Comparison of ENCODE assay signal across 8 mouse cellular contexts in genomic region chr14:21750008-21750880, GRCm38 (mm10). TPM values are rescaled to one million over a fixed set of nuclear protein-coding genes. Genes with fewer than 3 reads are reported as not detected.
DNase-seq lines count a peak whose midpoint lies in the region; ATAC-seq and TF ChIP-seq lines count a peak whose summit lies in the region.

Samd8 (plus strand) TSS chr14:21750531.

- peak within 1 kb of the TSS; percentile 98 for H3K4me3 ChIP-seq in brown adipose tissue, adult 24 weeks (ENCODE audit: insufficient read depth, low read depth, low read length)
- H3K4me3 ChIP-seq in heart, embryonic 12.5 days = peak within 1 kb of the TSS; percentile 91
- H3K4me3 ChIP-seq in kidney, embryonic 16.5 days (ENCODE audit: low read length) = peak within 1 kb of the TSS; percentile 96
- H3K4me3 ChIP-seq in liver, adult 2 months (ENCODE audit: insufficient read depth, low read depth, low read length) = peak within 1 kb of the TSS; percentile 86

- H3K4me2 ChIP-seq in heart, embryonic 12.5 days = peak within 1 kb of the TSS; percentile 71
- peak within 1 kb of the TSS; percentile 71 for H3K4me2 ChIP-seq in kidney, embryonic 16.5 days (replicated peaks; ENCODE audit: low read depth, low read length)

- peak within 1 kb of the TSS; percentile 92 for H3K9ac ChIP-seq in heart, embryonic 12.5 days
- peak within 1 kb of the TSS; percentile 92 for H3K9ac ChIP-seq in kidney, embryonic 16.5 days (replicated peaks; ENCODE audit: low read length)
- peak within 1 kb of the TSS; percentile 91 for H3K9ac ChIP-seq in liver, adult 2 months (ENCODE audit: low read depth, low read length)

- H3K79me2 ChIP-seq in liver, adult 2 months (ENCODE audit: control insufficient read depth, insufficient read depth, low read length) = peaks cover 8% of the 10 kb centered on the region; the same call in 1 of the 2 replicates

- H3K9me3 ChIP-seq in heart, embryonic 12.5 days (replicated peaks) = no peaks in the 10 kb centered on the region
- H3K9me3 ChIP-seq in kidney, embryonic 16.5 days (ENCODE audit: low read length) = no peaks in the 10 kb centered on the region

- H3K27ac ChIP-seq in brown adipose tissue, adult 24 weeks (replicated peaks; ENCODE audit: low read depth, low read length) = peak within 1 kb of the TSS; percentile 65
- peak within 1 kb of the TSS; percentile 87 for H3K27ac ChIP-seq in heart, embryonic 12.5 days (ENCODE audit: poor library complexity, severe bottlenecking)
- peak within 1 kb of the TSS; percentile 78 for H3K27ac ChIP-seq in kidney, embryonic 16.5 days (ENCODE audit: low read length)
- H3K27ac ChIP-seq in liver, adult 2 months (replicated peaks; ENCODE audit: insufficient read depth, low read depth, low read length) = peak within 1 kb of the TSS; percentile 84

- peak; percentile 83 for ATAC-seq in CD4-positive, CD25-positive, alpha-beta regulatory T cell, adult 4 months
- ATAC-seq in erythroid progenitor cell, adult 5-6 weeks (replicated peaks; ENCODE audit: low FRiP score, poor library complexity, severe bottlenecking) = peak; percentile 81
- ATAC-seq in heart, embryonic 12.5 days (ENCODE audit: insufficient number of reproducible peaks, low FRiP score) = peak; percentile 89
- ATAC-seq in kidney, embryonic 16.5 days (ENCODE audit: low FRiP score, low TSS enrichment) = peak; percentile 77
- peak; percentile 49 for ATAC-seq in monocyte, adult 5-6 weeks (replicated peaks; ENCODE audit: insufficient number of reproducible peaks, low FRiP score, low TSS enrichment, poor library complexity, severe bottlenecking)

- peak; percentile 66 for TF ChIP-seq POLR2A in liver, adult 2 months (IDR thresholded peaks at IDR 0.05; ENCODE audit: extremely low read depth, insufficient read depth, low read length)

- 0 out of 2 replicates have a peak, but pooled peaks cover 2% of the 10 kb centered on the region for H3K4me1 ChIP-seq in brown adipose tissue, adult 24 weeks (ENCODE audit: control insufficient read depth, insufficient read depth, insufficient read length, low read length)
- peaks cover 13% of the 10 kb centered on the region for H3K4me1 ChIP-seq in heart, embryonic 12.5 days (replicated peaks)
- peaks cover 15% of the 10 kb centered on the region for H3K4me1 ChIP-seq in kidney, embryonic 16.5 days (ENCODE audit: insufficient read depth, low read length)
- peaks cover 10% of the 10 kb centered on the region for H3K4me1 ChIP-seq in liver, adult 2 months (ENCODE audit: control insufficient read depth, insufficient read depth, low read length)

- no peaks in the 10 kb centered on the region for H3K27me3 ChIP-seq in heart, embryonic 12.5 days (replicated peaks)
- H3K27me3 ChIP-seq in kidney, embryonic 16.5 days (ENCODE audit: insufficient read depth, low read length) = no peaks in the 10 kb centered on the region
- H3K27me3 ChIP-seq in liver, adult 2 months (ENCODE audit: control insufficient read depth, insufficient read depth, low read length) = no peaks in the 10 kb centered on the region

- no peaks in the 10 kb centered on the region for H3K36me3 ChIP-seq in heart, embryonic 12.5 days
- H3K36me3 ChIP-seq in kidney, embryonic 16.5 days (ENCODE audit: insufficient read depth, low read length) = no peaks in the 10 kb centered on the region
- H3K36me3 ChIP-seq in liver, adult 2 months (ENCODE audit: control insufficient read depth, insufficient read depth, low read length) = no peaks in the 10 kb centered on the region

- peak; percentile 67 for DNase-seq in liver, adult 2 months (ENCODE audit: extremely low read depth, low read depth, low spot score)
- peak; percentile 80 to 92 for DNase-seq in spleen, postnatal 4 days (ENCODE audit: low spot score in 2 of 2)

- WGBS in heart, embryonic 12.5 days = 6% methylated on average over 52 of the region's 52 CpGs
- WGBS in kidney, embryonic 16.5 days = 6% methylated on average over 51 of the region's 52 CpGs
- 5% methylated on average over 52 of the region's 52 CpGs for WGBS in liver, adult 2 months

- TF ChIP-seq CTCF in liver, adult 2 months (IDR thresholded peaks at IDR 0.05; ENCODE audit: low read depth, low read length) = no peak

RNA-seq across cellular contexts. Expression of gene Samd8, which starts in this region (rescaled TPM):
- 1 to 10 TPM; 4.2 to 4.8 TPM for polyA plus RNA-seq in CD4-positive, CD25-positive, alpha-beta regulatory T cell, adult 4 months (2017; shearing (Covaris generic))
- 7.1 and 7.9 TPM in 2 replicates for polyA plus RNA-seq in brown adipose tissue, adult 24 weeks (2012; ENCODE audit: insufficient read depth, insufficient read length, missing spikeins)
- total RNA-seq in erythroid progenitor cell, adult 5-6 weeks (2015; ENCODE audit: low replicate concordance) = 2.5 and 2.9 TPM in 2 replicates
- 2.1 and 10.8 TPM in 2 replicates for total RNA-seq in erythroid progenitor cell, adult 5-6 weeks (2017; ENCODE audit: low replicate concordance)
- 11.6 and 11.7 TPM in 2 replicates for polyA plus RNA-seq in heart, embryonic 12.5 days (2016; fragmentation: Nextera tagmentation; extraction: Ambion mirVana)
- polyA plus RNA-seq in kidney, embryonic 16.5 days (2015; fragmentation: Nextera tagmentation; extraction: Ambion mirVana) = 8.7 and 11.1 TPM in 2 replicates
- 27.1 and 40.9 TPM in 2 replicates for total RNA-seq in liver, adult 2 months (2014; rRNA removed)
- polyA plus RNA-seq in liver, adult 2 months (2012; rRNA removed) = 12.7 and 14.5 TPM in 2 replicates
- total RNA-seq in monocyte, adult 5-6 weeks (2017) = 20.8 to 25.1 TPM (median 22.3 TPM) in 3 replicates

Comparison
In these comparisons a context has a peak if more than half of its experiments do, and no peak if none do; other contexts are left out.
1. Peak in every context shown above with its lines: DNase-seq, ATAC-seq, H3K4me3 ChIP-seq and H3K27ac ChIP-seq.